Mouse (Mus musculus): Measurements from ENCODE around the gene Cacng6. TPM values are rescaled to one million over a fixed set of nuclear protein-coding genes. Genes with fewer than 3 reads are reported as not detected.

Cacng6 gene
- total and polyA plus RNA-seq, 3 experiments: 0.08 TPM; not detected in 2

DNA sequence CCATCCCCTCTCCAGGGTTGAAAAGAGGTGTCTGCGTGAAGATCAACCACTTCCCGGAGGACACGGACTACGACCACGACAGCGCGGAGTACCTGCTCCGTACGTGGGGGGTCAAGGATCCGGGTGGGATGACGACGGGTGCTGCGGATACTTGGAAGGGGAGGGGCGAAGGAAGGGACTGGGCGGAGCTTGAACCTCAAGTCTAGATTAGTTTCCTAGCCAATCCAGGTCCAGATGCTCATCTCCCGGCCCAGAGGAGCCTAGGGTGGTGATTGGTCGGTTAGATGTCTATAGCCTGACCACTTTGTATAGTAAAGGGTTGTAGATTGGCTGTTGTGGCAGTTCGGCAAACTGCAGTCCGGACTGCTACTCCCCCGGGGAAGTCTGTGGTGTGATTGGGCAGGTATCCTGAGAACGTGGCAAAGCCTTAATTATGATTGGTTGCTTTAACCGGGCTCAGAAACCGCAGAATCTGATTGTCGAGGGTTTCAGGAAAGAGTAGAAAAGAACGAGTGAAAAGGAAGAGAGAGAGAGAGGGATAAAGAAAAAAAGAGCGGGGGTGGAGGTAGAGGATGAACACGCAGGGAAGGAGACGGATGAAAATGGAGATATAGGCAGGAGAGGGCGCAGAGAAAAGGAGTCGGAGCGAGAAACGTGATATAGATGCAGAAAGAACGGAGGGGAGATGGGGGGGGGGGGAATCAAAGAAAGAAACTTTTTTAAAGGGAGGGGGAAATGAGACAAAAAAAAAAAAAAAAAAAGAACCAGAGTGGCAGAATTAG, 12.6 kb upstream of the Cacng6 start:
- peak; percentile 98 for DNase-seq (ENCODE audit: low read depth, low spot score)
- Histone ChIP-seq H3K36me3 (ENCODE audit: control insufficient read depth in 1 of 2, insufficient read depth in 2 of 2, low read length in 2 of 2) (peaks cover 0 to 7% of the 10 kb centered on the region in 2 experiments; a peak in 3 of 4 replicates), H3K79me2 (ENCODE audit: control insufficient read depth, insufficient read depth, low read length, poor library complexity) (peaks cover 10% of the 10 kb centered on the region), H3K9me3 (replicated peaks; ENCODE audit: insufficient read depth, low read length) (no peaks in the 10 kb centered on the region), H3K4me1 (ENCODE audit: control insufficient read depth in 1 of 2, insufficient read depth in 2 of 2, low read length in 2 of 2) (peaks cover 0 to 9% of the 10 kb centered on the region in 2 experiments), H3K9ac (ENCODE audit: control insufficient read depth, low read depth, low read length, poor library complexity, severe bottlenecking) (peak overlapping the region; percentile 96), H3K27ac (ENCODE audit: control insufficient read depth, low read depth, low read length) (peak overlapping the region; percentile 94), H3K4me3 (ENCODE audit: control insufficient read depth in 1 of 2, insufficient read depth in 1 of 2, low read depth in 2 of 2, low read length in 2 of 2) (peak overlapping the region; percentile 77 to 89), H3K27me3 (ENCODE audit: control insufficient read depth in 1 of 2, insufficient read depth in 2 of 2, low read length in 2 of 2) (no peaks in the 10 kb centered on the region)
- TF ChIP-seq NELFE (IDR thresholded peaks at IDR 0.05; ENCODE audit: low read depth, low read length) (peak; percentile 75), CHD2 (IDR thresholded peaks at IDR 0.05; ENCODE audit: low read length) (no peak; the same call in none of the 2 replicates), NRF1 (IDR thresholded peaks at IDR 0.05; ENCODE audit: insufficient read depth, low read depth, low read length, poor library complexity, severe bottlenecking) (no peak), RAD21 (IDR thresholded peaks at IDR 0.05; ENCODE audit: low read depth, low read length) (no peak), POLR2AphosphoS2 (IDR thresholded peaks at IDR 0.05; ENCODE audit: low read length) (peak; percentile 78), SMC3 (IDR thresholded peaks at IDR 0.05; ENCODE audit: low read depth, low read length) (no peak), TBP (IDR thresholded peaks at IDR 0.05; ENCODE audit: low read depth, low read length) (peak; percentile 74; the same call in 1 of the 2 replicates), JUND (IDR thresholded peaks at IDR 0.05; ENCODE audit: low read depth, low read length) (no peak), ZKSCAN1 (IDR thresholded peaks at IDR 0.05; ENCODE audit: low read depth, low read length) (no peak), POLR2AphosphoS5 (IDR thresholded peaks at IDR 0.05; ENCODE audit: borderline replicate concordance, low read depth, low read length) (no peak), ELF1 (IDR thresholded peaks at IDR 0.05; ENCODE audit: low read depth, low read length) (no peak), TAL1 (IDR thresholded peaks at IDR 0.05; ENCODE audit: low read length) (no peak), MYB (IDR thresholded peaks at IDR 0.05; ENCODE audit: low read depth, low read length) (no peak), E2F4 (IDR thresholded peaks at IDR 0.05; ENCODE audit: borderline replicate concordance, low read depth, low read length) (no peak), MXI1 (IDR thresholded peaks at IDR 0.05; ENCODE audit: low read depth, low read length) (peak; percentile 52), MEF2A (IDR thresholded peaks at IDR 0.05; ENCODE audit: extremely low read depth, insufficient replicate concordance, low read depth, low read length, poor library complexity, severe bottlenecking) (no peak), POLR2A (IDR thresholded peaks at IDR 0.05; ENCODE audit: control insufficient read depth in 1 of 2, insufficient read depth in 1 of 2, low read depth in 1 of 2, low read length in 2 of 2, poor library complexity in 1 of 2) (peak; percentile 56 to 72), BHLHE40 (IDR thresholded peaks at IDR 0.05; ENCODE audit: borderline replicate concordance, low read depth, low read length) (0 out of 2 replicates have a peak, but pooled peaks have one; percentile 7), ZMIZ1 (IDR thresholded peaks at IDR 0.05; ENCODE audit: low read depth, low read length) (peak; percentile 58; the same call in 1 of the 2 replicates), ZC3H11A (IDR thresholded peaks at IDR 0.05; ENCODE audit: low read depth, low read length) (no peak), KAT2A (conservative IDR thresholded peaks at IDR 0.05; ENCODE audit: low read depth, low read length) (0 out of 2 replicates have a peak, but pooled peaks have one; percentile 34), ETS1 (IDR thresholded peaks at IDR 0.05; ENCODE audit: low read depth, low read length) (peak; percentile 36; the same call in 1 of the 2 replicates), RCOR1 (IDR thresholded peaks at IDR 0.05; ENCODE audit: low read depth, low read length) (no peak; the same call in 1 of the 2 replicates), ZNF384 (IDR thresholded peaks at IDR 0.05; ENCODE audit: low read depth, low read length) (peak; percentile 89), GATA1 (IDR thresholded peaks at IDR 0.05; ENCODE audit: low read depth, low read length) (peak; percentile 60), MAX (IDR thresholded peaks at IDR 0.05; ENCODE audit: low read length) (peak; percentile 21; the same call in 1 of the 2 replicates), SIN3A (IDR thresholded peaks at IDR 0.05; ENCODE audit: low read length) (peak; percentile 61), CHD1 (IDR thresholded peaks at IDR 0.05; ENCODE audit: low read depth, low read length) (0 out of 2 replicates have a peak, but pooled peaks have one; percentile 29), GABPA (IDR thresholded peaks at IDR 0.05; ENCODE audit: low read depth, low read length) (no peak), USF1 (IDR thresholded peaks at IDR 0.05; ENCODE audit: low read depth, low read length) (no peak), CTCF (IDR thresholded peaks at IDR 0.05 in 2 of 3, conservative IDR thresholded peaks at IDR 0.05 in 1 of 3; ENCODE audit: control insufficient read depth in 1 of 3, insufficient read depth in 1 of 3, low read depth in 2 of 3, low read length in 3 of 3, poor library complexity in 1 of 3, severe bottlenecking in 1 of 3) (no peak), USF2 (IDR thresholded peaks at IDR 0.05; ENCODE audit: borderline replicate concordance in 1 of 2, insufficient read depth in 1 of 2, low read depth in 1 of 2, low read length in 2 of 2) (no peak), MAZ (IDR thresholded peaks at IDR 0.05; ENCODE audit: low read depth, low read length) (peak; percentile 73; the same call in 1 of the 2 replicates), MYC (IDR thresholded peaks at IDR 0.05; ENCODE audit: low read depth, low read length) (no peak), TCF12 (IDR thresholded peaks at IDR 0.05; ENCODE audit: low read depth, low read length) (peak; percentile 18; the same call in 1 of the 2 replicates)

All from MEL (cell line).